Mouse (Mus musculus) adrenal gland, adult 10 weeks (tissue): ENCODE measurements around the gene Gm10645. TPM values are rescaled to one million over a fixed set of nuclear protein-coding genes. Genes with fewer than 3 reads are reported as not detected.

Source experiments
- polyA plus RNA-seq: library from polyadenylated mRNA; stranded (reverse); fragments of 350-450 nt; fragmentation: Illumina TruSeq; extraction: RNeasy Lipid Tissue Mini Kit (QIAGEN cat#74804); gene quantifications from one replicate; pipeline ENCODE4 v1.2.3, GENCODE M21; 2014; ENCODE audit warnings: low read depth, low replicate concordance

Gene Gm10645
- not detected for polyA plus RNA-seq

GRCm38 (mm10) chr8:83165931-83166867 is at the start of gene Gm10645:
Gene Gm10645 (minus strand): TSS chr8:83166170.

GRCm38 (mm10) chr8:83165235-83165930 is 587 bp downstream of the Gm10645 start, which contains the start of gene Tbc1d9:
Gene Tbc1d9 (plus strand): TSS chr8:83165352.

Other genes starting within 250 kb of the Gm10645 start
- gene Tbc1d9, start 818 bp downstream of the Gm10645 start, polyA plus RNA-seq = 8.6 TPM
- gene Ucp1, start 124.2 kb upstream of the Gm10645 start, polyA plus RNA-seq = 400 TPM
- gene Elmod2, start 166.3 kb upstream of the Gm10645 start, polyA plus RNA-seq = 52.7 TPM
- not detected for gene Mgat4d, start 182.3 kb upstream of the Gm10645 start, polyA plus RNA-seq
- gene Clgn, start 223.7 kb upstream of the Gm10645 start, polyA plus RNA-seq = 0.17 TPM